Mouse (Mus musculus) hematopoietic stem cell, adult 5-6 weeks (primary cell): ENCODE results near the gene Hoxa13. TPM values are rescaled to one million over a fixed set of nuclear protein-coding genes. Genes with fewer than 3 reads are reported as not detected.

Experiments used
- ATAC-seq, 2 experiments: fragments of 125-278 bp in 1 of 2; replicated peaks in 1 of 2; 2 replicates each; pipeline ENCODE4 v1.8.0; 2016 to 2017; ENCODE audit warnings: inconsistent platforms in 2 of 2, mild to moderate bottlenecking in 2 of 2, moderate number of reproducible peaks in 2 of 2, low read depth in 1 of 2, moderate TSS enrichment in 1 of 2; ENCODE audit not compliant: low FRiP score in 2 of 2, poor library complexity in 2 of 2, severe bottlenecking in 2 of 2, insufficient read depth in 1 of 2, low TSS enrichment in 1 of 2
- total RNA-seq: library from RNA; stranded (forward); fragments of 172-1452, 232-1000 nt; gene quantifications from 2 replicates; pipeline ENCODE4 v1.2.3, GENCODE M21; 2017

Hoxa13 gene
- total RNA-seq, 1 experiment from 2014 or later, result not detected

- ATAC-seq, result no peak
Observed at GRCm38 (mm10) chr6:52259081-52259790, 1.4 kb downstream of the Hoxa13 start.

GRCm38 (mm10) chr6:52256956-52257355 is 3.7 kb downstream of the Hoxa13 start:
- peak; percentile 18 to 59; a peak in 1 of 4 replicates for ATAC-seq

GRCm38 (mm10) chr6:52253511-52254500 is 6.9 kb downstream of the Hoxa13 start:
- ATAC-seq, result no peak

GRCm38 (mm10) chr6:52252775-52253376 is 7.8 kb downstream of the Hoxa13 start:
- no peak for ATAC-seq

- no peak for ATAC-seq
Observed at GRCm38 (mm10) chr6:52252016-52252774, 8.5 kb downstream of the Hoxa13 start.

- no peak for ATAC-seq
Observed at GRCm38 (mm10) chr6:52251177-52251879, 9.4 kb downstream of the Hoxa13 start.

- ATAC-seq, result no peak
Observed at GRCm38 (mm10) chr6:52249826-52250225, 10.9 kb downstream of the Hoxa13 start.

GRCm38 (mm10) chr6:52249415-52249738 is 11.3 kb downstream of the Hoxa13 start:
- ATAC-seq, result no peak

- no peak for ATAC-seq
Observed at GRCm38 (mm10) chr6:52248638-52249414, 11.9 kb downstream of the Hoxa13 start.

- no peak for ATAC-seq
Observed at GRCm38 (mm10) chr6:52247766-52248637, 12.7 kb downstream of the Hoxa13 start.

- ATAC-seq, result no peak
Observed at GRCm38 (mm10) chr6:52246916-52247315, 13.8 kb downstream of the Hoxa13 start.

GRCm38 (mm10) chr6:52246403-52246803 is 14.3 kb downstream of the Hoxa13 start:
- peak; percentile 62; a peak in 3 of 4 replicates for ATAC-seq

GRCm38 (mm10) chr6:52245757-52246142 is 14.9 kb downstream of the Hoxa13 start, which contains the start of gene Hoxa11:
Gene Hoxa11, minus strand, starts transcription at chr6:52245810.
- ATAC-seq, result no peak

GRCm38 (mm10) chr6:52245040-52245756 is 15.5 kb downstream of the Hoxa13 start:
- no peak for ATAC-seq
